Mouse (Mus musculus): ENCODE results near the gene Arglu1. TPM values are rescaled to one million over a fixed set of nuclear protein-coding genes. Genes with fewer than 3 reads are reported as not detected.

Gene Arglu1
- polyA plus RNA-seq, 1 experiment from 2014 or later, result 135 TPM

DNA sequence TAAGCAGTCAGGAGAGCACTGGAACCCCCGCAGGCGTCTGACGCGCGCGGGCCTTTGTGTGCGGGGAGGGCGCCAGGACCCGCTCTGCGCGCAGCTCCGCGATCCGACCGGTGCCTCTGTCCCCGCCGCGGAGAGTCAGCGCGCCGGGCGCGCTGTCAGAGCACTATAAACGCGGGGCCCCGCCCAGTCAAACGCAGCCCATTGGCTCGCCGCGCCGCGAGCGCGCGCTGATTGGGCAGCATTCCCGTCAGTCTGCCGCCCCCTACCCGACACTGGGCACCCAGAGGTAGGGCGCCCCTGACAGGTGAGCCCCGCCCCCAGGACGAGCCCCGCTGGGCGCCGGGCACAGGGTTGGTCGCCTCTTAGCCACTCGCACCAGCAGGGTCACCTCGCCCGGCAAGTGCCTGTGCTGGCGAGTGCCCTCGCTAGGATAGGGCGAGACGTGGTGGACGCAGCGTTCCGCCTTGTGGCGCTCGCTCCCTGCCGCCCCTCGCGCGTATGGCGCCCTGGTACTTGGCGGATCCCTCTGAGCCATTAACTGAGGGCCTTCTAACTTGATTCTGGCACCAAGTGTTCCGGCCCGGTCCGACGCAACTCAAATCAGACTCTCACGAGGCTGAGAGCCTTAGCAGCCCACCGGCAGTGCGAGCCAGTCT, 29.1 kb downstream of the Arglu1 start, which contains the start of gene Efnb2:
Gene Efnb2, minus strand, starts transcription at position 140 of the 656 bp plus-strand sequence.
- under 1% methylated on average over 66 of the region's 70 CpGs for WGBS
- peak within 1 kb of the TSS; percentile 77 for H3K27ac ChIP-seq (ENCODE audit: low read depth)
- peak within 1 kb of the TSS; percentile 75 for H3K4me3 ChIP-seq (ENCODE audit: low read depth, low read length)
- peaks cover 22% of the 10 kb centered on the region for H3K36me3 ChIP-seq (ENCODE audit: control insufficient read depth, insufficient read depth, low read length)
- H3K9ac ChIP-seq (ENCODE audit: low read length), result peak within 1 kb of the TSS; percentile 85
- H3K27me3 ChIP-seq (replicated peaks; ENCODE audit: control insufficient read depth, insufficient read depth, low read length), result no peaks in the 10 kb centered on the region
- ATAC-seq (replicated peaks; ENCODE audit: low FRiP score, low TSS enrichment, low read depth) (peak; percentile 92), DNase-seq (ENCODE audit: low spot score) (peak; percentile 99)
- H3K4me1 ChIP-seq (replicated peaks; ENCODE audit: control insufficient read depth, insufficient read depth, low read length), result peaks cover 8% of the 10 kb centered on the region; the same call in 1 of the 2 replicates
- H3K4me2 ChIP-seq (ENCODE audit: low read length), result peak within 1 kb of the TSS; percentile 53
- no peaks in the 10 kb centered on the region for H3K9me3 ChIP-seq (ENCODE audit: control insufficient read depth, low read length)

- peak overlapping the region; percentile 75 for H3K4me3 ChIP-seq (ENCODE audit: low read depth, low read length)
- ATAC-seq (replicated peaks; ENCODE audit: low FRiP score, low TSS enrichment, low read depth) (peak; percentile 61), DNase-seq (ENCODE audit: low spot score) (peak; percentile 77)
- H3K27me3 ChIP-seq (replicated peaks; ENCODE audit: control insufficient read depth, insufficient read depth, low read length), result no peaks in the 10 kb centered on the region
- peak overlapping the region; percentile 85 for H3K9ac ChIP-seq (ENCODE audit: low read length)
- peaks cover 11% of the 10 kb centered on the region; the same call in 1 of the 2 replicates for H3K4me1 ChIP-seq (replicated peaks; ENCODE audit: control insufficient read depth, insufficient read depth, low read length)
- H3K4me2 ChIP-seq (ENCODE audit: low read length), result peak overlapping the region; percentile 53
- under 1% methylated on average over 87 of the region's 88 CpGs for WGBS
- peaks cover 15% of the 10 kb centered on the region for H3K36me3 ChIP-seq (ENCODE audit: control insufficient read depth, insufficient read depth, low read length)
- H3K27ac ChIP-seq (ENCODE audit: low read depth), result peak overlapping the region; percentile 77
- no peaks in the 10 kb centered on the region for H3K9me3 ChIP-seq (ENCODE audit: control insufficient read depth, low read length)
Observed at GRCm38 (mm10) chr8:8660307-8661098, 29.8 kb downstream of the Arglu1 start.

GRCm38 (mm10) chr8:8659503-8660306, 30.6 kb downstream of the Arglu1 start:
- DNase-seq (ENCODE audit: low spot score) (peak; percentile 79), ATAC-seq (replicated peaks; ENCODE audit: low FRiP score, low TSS enrichment, low read depth) (no peak)
- peaks cover 9% of the 10 kb centered on the region for H3K36me3 ChIP-seq (ENCODE audit: control insufficient read depth, insufficient read depth, low read length)
- under 1% methylated on average over 53 of the region's 53 CpGs for WGBS
- H3K4me2 ChIP-seq (ENCODE audit: low read length), result peak overlapping the region; percentile 53
- peak overlapping the region; percentile 77 for H3K27ac ChIP-seq (ENCODE audit: low read depth)
- H3K4me1 ChIP-seq (replicated peaks; ENCODE audit: control insufficient read depth, insufficient read depth, low read length), result peaks cover 18% of the 10 kb centered on the region
- H3K27me3 ChIP-seq (replicated peaks; ENCODE audit: control insufficient read depth, insufficient read depth, low read length), result no peaks in the 10 kb centered on the region
- H3K9me3 ChIP-seq (ENCODE audit: control insufficient read depth, low read length), result no peaks in the 10 kb centered on the region
- H3K9ac ChIP-seq (ENCODE audit: low read length), result peak overlapping the region; percentile 85
- H3K4me3 ChIP-seq (ENCODE audit: low read depth, low read length), result peak overlapping the region; percentile 75

GRCm38 (mm10) chr8:8658426-8659224, 31.7 kb downstream of the Arglu1 start:
- H3K4me1 ChIP-seq (replicated peaks; ENCODE audit: control insufficient read depth, insufficient read depth, low read length), result peaks cover 26% of the 10 kb centered on the region
- H3K9ac ChIP-seq (ENCODE audit: low read length), result peak overlapping the region; percentile 85
- peak overlapping the region; percentile 75 for H3K4me3 ChIP-seq (ENCODE audit: low read depth, low read length)
- H3K4me2 ChIP-seq (ENCODE audit: low read length), result peak overlapping the region; percentile 53
- H3K9me3 ChIP-seq (ENCODE audit: control insufficient read depth, low read length), result no peaks in the 10 kb centered on the region
- peak overlapping the region; percentile 29; the same call in 1 of the 2 replicates for H3K27ac ChIP-seq (ENCODE audit: low read depth)
- no peaks in the 10 kb centered on the region for H3K36me3 ChIP-seq (ENCODE audit: control insufficient read depth, insufficient read depth, low read length)
- DNase-seq (ENCODE audit: low spot score) (peak; percentile 92), ATAC-seq (replicated peaks; ENCODE audit: low FRiP score, low TSS enrichment, low read depth) (peak; percentile 17; the same call in 1 of the 2 replicates)
- H3K27me3 ChIP-seq (replicated peaks; ENCODE audit: control insufficient read depth, insufficient read depth, low read length), result no peaks in the 10 kb centered on the region
- WGBS, result 3% methylated on average over 19 of the region's 19 CpGs

GRCm38 (mm10) chr8:8657692-8658355, 32.5 kb downstream of the Arglu1 start:
- H3K9ac ChIP-seq (ENCODE audit: low read length), result peak overlapping the region; percentile 11
- H3K4me1 ChIP-seq (replicated peaks; ENCODE audit: control insufficient read depth, insufficient read depth, low read length), result peaks cover 27% of the 10 kb centered on the region
- ATAC-seq (replicated peaks; ENCODE audit: low FRiP score, low TSS enrichment, low read depth), result no peak
- no peaks in the 10 kb centered on the region for H3K27me3 ChIP-seq (replicated peaks; ENCODE audit: control insufficient read depth, insufficient read depth, low read length)
- 30% methylated on average over 5 of the region's 5 CpGs for WGBS
- peak overlapping the region; percentile 75 for H3K4me3 ChIP-seq (ENCODE audit: low read depth, low read length)
- no peaks in the 10 kb centered on the region for H3K36me3 ChIP-seq (ENCODE audit: control insufficient read depth, insufficient read depth, low read length)
- no peak overlapping the region for H3K27ac ChIP-seq (ENCODE audit: low read depth)
- no peaks in the 10 kb centered on the region for H3K9me3 ChIP-seq (ENCODE audit: control insufficient read depth, low read length)
- peak overlapping the region; percentile 53 for H3K4me2 ChIP-seq (ENCODE audit: low read length)
- peak; percentile 55 for DNase-seq (ENCODE audit: low spot score)

DNA sequence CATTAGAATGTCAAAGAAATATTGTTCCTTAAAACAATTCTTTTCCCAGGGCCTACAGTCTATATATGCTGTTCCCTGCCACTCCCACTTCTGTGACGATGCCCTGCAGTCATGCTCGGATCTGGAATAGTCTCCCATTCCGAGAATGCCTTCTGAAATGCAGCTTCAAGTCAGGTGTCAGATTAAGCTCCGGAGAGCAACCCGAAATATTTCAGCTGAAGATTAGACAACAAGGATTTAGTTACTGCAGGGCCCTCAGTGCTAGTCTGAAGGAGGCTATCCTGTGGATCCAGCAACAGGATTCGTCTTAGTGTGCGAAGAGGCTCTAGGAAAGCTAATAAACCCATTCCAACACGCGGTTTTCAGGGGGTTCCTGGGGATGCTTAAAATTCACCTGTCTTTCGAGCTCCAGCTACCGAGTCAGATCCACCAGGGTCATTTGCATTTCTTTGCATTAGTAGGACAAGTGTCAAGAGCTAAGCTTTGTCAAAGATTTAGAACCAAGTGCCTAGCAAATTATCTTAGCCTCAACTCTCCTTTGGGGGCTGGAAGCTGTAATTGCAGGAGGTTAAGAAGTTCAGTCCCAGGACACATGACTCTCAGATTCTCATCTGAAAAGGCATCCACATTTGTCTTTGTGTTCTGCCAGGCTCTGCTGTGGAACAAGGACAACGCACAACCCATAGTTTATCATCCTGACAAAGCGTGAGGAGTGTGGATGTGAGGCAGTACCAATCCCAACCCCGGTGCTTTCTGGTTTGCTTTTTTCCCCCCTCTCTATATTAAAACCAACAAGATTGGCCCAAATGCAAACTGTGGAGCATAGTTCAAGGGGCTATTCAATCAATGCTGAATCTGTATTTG, 33.5 kb downstream of the Arglu1 start:
- ATAC-seq (replicated peaks; ENCODE audit: low FRiP score, low TSS enrichment, low read depth) (no peak), DNase-seq (ENCODE audit: low spot score) (no peak)
- Histone ChIP-seq H3K27ac (ENCODE audit: low read depth) (no peak overlapping the region; the same call in 1 of the 2 replicates), H3K9ac (ENCODE audit: low read length) (peak overlapping the region; percentile 11; the same call in 1 of the 2 replicates), H3K9me3 (ENCODE audit: control insufficient read depth, low read length) (no peaks in the 10 kb centered on the region), H3K27me3 (replicated peaks; ENCODE audit: control insufficient read depth, insufficient read depth, low read length) (no peaks in the 10 kb centered on the region), H3K4me2 (ENCODE audit: low read length) (peak overlapping the region; percentile 53), H3K4me3 (ENCODE audit: low read depth, low read length) (peak overlapping the region; percentile 75), H3K36me3 (ENCODE audit: control insufficient read depth, insufficient read depth, low read length) (no peaks in the 10 kb centered on the region), H3K4me1 (replicated peaks; ENCODE audit: control insufficient read depth, insufficient read depth, low read length) (peaks cover 31% of the 10 kb centered on the region)
- WGBS, result 27% methylated on average over 14 of the region's 14 CpGs

Measured in intestine, embryonic 14.5 days (tissue).